Mouse (Mus musculus): ENCODE results near the gene Larp6.

- TF ChIP-seq CTCF (IDR thresholded peaks at IDR 0.05; ENCODE audit: control insufficient read depth, insufficient read depth, insufficient replicate concordance, low read depth, low read length) (no peak), POLR2A (IDR thresholded peaks at IDR 0.05; ENCODE audit: control insufficient read depth, low read depth, low read length) (no peak)
Measured at GRCm38 (mm10) chr9:60773713-60774112, 60.9 kb downstream of the Larp6 start.
